Mouse (Mus musculus): ENCODE measurements at regions not wholly inside any gene's neighbourhood (a gene's known extent, or its start where the extent isn't known, plus 50 kb on each side); places are given as distances from the start of the nearest gene placed in this dataset.

DNA sequence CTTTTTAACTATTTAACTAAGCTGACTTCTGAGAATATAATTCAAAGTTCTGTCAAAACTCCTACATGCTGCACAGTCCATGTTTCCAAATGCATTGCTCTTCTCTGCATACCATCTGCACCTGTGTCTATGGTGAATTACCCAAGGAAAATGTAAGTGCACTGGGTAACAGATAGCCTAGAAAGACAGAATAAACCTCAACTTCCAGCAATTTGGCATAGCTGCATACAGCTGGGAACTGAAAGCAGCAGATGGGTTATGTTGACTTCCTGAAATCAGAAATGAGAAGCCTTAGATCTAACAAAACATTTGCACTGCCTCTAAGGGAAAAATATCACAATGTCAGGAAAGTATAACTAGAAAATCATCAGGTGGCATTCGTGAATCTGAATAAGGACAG is 886.4 kb downstream of the Cdh9 start:
- no peak for TF ChIP-seq CTCF (conservative IDR thresholded peaks at IDR 0.05 in 1 of 2, IDR thresholded peaks at IDR 0.05 in 1 of 2; ENCODE audit: low read depth in 2 of 2, low read length in 2 of 2)
- no peak for TF ChIP-seq UBTF (IDR thresholded peaks at IDR 0.05; ENCODE audit: low read depth, low read length)
- TF ChIP-seq CHD2 (IDR thresholded peaks at IDR 0.05; ENCODE audit: low read length) = no peak
- TF ChIP-seq EP300 (IDR thresholded peaks at IDR 0.05; ENCODE audit: low read length) = no peak
- TF ChIP-seq ZC3H11A (IDR thresholded peaks at IDR 0.05; ENCODE audit: low read depth, low read length) = no peak
- no peak for TF ChIP-seq ELF1 (IDR thresholded peaks at IDR 0.05; ENCODE audit: low read depth, low read length)
- no peak for TF ChIP-seq MAZ (IDR thresholded peaks at IDR 0.05; ENCODE audit: low read depth, low read length)
- no peak for TF ChIP-seq POLR2A (IDR thresholded peaks at IDR 0.05; ENCODE audit: low read depth, low read length)
- TF ChIP-seq JUND (conservative IDR thresholded peaks at IDR 0.05; ENCODE audit: low read depth, low read length) = no peak
- no peak for TF ChIP-seq MAX (IDR thresholded peaks at IDR 0.05; ENCODE audit: low read length)
- TF ChIP-seq MXI1 (IDR thresholded peaks at IDR 0.05; ENCODE audit: low read depth, low read length) = no peak
- TF ChIP-seq E2F4 (IDR thresholded peaks at IDR 0.05; ENCODE audit: insufficient replicate concordance, low read depth, low read length) = no peak

Data from CH12.LX (cell line).